Mouse (Mus musculus) urinary bladder, postnatal 14 days (tissue): ENCODE measurements at regions not wholly inside any gene's neighbourhood (a gene's known extent, or its start where the extent isn't known, plus 50 kb on each side); places are given as distances from the start of the nearest gene placed in this dataset.

Source experiments
- DNase-seq: peaks from one replicate; pipeline ENCODE4 v3.0.0; 2021; ENCODE audit warnings: low spot score

DNA sequence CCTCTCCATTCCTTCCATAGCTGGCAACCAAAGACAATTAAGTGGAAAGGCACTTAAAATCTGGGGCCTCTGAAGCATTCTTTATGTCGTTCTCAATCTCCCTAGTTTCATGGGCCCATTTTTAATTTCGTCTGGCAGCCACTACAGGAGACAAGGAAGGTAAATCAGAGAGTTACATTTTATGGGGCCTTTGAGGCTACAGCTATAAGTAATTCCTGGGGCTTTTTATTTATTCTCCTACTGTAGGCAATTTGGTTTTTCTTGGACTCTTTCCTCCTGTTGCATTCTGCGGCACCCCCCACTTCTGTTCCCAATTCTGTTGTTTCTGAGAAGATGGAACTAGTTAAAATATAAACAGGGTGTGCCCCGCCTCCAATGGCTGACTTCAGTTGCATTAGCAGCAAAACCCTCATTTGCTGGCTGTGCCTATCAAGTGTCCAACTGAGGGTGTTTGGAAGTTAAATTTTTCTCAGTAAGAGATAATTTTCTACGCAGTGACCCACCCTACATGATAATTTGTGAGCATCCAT is 622.7 kb downstream of the Pdcd6ip start:
- DNase-seq = no peak

- no peak for DNase-seq
Observed at GRCm38 (mm10) chr9:113074866-113075265, 633.2 kb downstream of the Pdcd6ip start.

DNA sequence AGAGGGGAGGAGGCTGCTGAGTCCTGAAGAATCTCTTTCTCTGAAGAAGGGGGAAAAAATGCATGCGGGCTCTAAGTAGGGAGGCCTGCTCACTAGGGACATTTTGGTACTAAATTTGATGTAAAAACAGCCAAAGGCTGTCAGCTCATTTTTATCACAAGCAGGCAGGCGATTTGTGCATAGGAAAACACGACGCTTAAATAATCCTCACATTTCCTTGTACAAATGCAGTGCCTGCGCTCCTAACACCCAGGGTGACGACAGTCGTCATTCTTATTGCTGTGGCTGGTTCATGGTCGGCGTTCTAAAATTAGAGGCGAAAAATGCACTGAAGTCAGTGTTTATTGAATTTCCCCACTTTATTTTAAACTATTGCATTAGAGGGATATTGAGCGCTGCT is 650.6 kb downstream of the Pdcd6ip start:
- DNase-seq = no peak

DNA sequence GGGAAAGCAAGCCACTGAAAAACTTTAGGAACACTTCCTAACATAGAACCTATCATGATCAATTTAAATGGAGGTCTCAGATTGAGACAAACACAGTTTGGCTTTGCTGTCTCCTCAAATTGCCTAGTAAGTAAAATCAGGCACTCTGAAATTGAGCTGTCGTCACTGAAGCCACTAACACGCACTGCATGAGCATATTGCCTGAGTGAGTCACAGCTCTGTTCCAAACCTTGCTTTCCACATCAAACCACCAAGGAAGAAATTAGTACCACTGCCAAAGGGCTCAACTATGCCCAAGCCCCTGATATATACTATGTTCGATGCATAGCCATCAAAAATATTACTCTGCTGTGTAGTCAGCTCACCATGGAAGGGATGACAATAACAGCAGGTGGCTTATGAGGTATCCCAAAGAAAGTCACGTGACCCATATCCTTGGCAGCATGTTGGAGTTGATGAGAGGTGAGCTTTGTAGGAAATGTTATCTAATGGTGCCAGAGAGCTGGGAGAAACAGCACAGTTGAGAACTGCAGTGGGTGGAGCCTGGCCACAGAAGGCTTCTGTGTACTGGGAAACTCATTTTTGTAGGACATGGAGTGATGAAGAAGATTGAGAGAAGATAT is 663.4 kb downstream of the Pdcd6ip start:
- no peak for DNase-seq

- DNase-seq = no peak
Observed at GRCm38 (mm10) chr9:113040885-113041284, 667.2 kb downstream of the Pdcd6ip start.

- DNase-seq = no peak
Observed at GRCm38 (mm10) chr9:113033996-113034395, 674.1 kb downstream of the Pdcd6ip start.

- no peak for DNase-seq
Observed at GRCm38 (mm10) chr9:113029091-113029490, 679.0 kb downstream of the Pdcd6ip start.

DNA sequence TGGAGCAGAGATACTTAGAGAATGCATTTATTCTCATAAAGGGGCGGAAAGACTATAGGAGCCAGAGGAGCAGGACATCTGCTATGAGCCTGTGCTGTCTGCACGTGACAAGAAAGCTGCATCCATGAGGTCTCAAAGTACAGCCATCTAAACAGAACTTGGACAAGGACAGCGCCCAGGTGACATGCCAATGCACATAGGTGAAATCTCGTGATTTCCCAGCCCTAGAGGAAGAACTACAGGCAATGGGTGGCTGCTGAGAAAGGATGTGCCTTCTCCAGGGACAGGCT is 681.2 kb downstream of the Pdcd6ip start:
- DNase-seq = no peak

GRCm38 (mm10) chr9:113026096-113026903 is 681.8 kb downstream of the Pdcd6ip start:
- DNase-seq = no peak

DNA sequence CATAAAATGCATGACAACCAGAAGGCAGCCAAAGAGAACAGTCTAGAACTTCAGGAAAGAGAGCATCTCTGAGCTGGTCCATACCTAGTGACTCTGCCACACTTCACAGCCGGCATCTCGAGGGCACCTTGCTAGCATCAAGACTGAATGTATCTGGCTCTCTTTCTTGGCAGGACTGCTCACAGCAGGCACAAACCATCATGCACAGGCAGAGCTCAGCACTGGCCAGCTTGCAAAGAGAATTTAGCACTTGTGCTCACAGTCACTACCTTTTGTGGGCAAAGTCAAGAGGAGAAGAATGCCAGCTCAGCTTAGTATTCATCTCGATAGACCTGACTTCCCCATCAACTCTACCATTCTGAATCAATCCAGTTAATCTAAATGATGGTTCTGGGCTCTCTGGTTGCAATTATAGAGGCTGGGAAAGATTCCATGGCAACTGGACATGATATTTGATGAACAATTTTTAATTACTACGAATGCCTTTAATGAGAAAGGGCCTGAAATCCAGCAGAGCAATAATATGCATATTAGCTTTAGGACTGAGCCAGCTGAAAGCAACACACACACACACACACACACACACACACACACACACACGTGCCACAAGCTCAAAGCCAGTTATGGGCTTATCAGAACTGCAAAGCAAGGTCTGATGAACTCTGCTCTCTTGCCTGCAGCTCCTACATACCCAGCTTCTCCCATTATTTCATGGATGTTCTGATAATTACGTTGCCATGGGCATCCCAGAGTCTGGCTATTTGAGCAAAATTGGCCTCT is 686.0 kb downstream of the Pdcd6ip start:
- no peak for DNase-seq

GRCm38 (mm10) chr9:113019576-113019975 is 688.5 kb downstream of the Pdcd6ip start:
- DNase-seq = no peak

DNA sequence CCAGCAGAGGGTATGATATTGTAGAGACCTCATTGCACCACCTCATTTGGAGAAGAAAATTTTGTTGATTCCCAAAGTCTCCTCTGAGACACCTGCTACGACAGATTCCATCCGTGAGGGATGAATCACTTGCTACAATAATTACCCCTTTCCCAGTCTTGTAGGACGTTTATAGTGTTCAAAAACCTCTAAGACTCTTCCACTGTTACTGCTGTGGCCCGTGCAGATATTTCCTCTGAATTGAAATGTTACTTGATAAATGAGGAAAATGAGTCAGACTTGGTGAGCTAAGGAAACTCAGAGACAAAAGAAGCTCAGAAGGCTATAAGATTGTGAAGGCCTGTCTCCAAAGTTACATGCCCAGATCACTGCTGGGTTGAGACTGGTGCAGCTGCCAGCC is 700.0 kb downstream of the Pdcd6ip start:
- DNase-seq = no peak

DNA sequence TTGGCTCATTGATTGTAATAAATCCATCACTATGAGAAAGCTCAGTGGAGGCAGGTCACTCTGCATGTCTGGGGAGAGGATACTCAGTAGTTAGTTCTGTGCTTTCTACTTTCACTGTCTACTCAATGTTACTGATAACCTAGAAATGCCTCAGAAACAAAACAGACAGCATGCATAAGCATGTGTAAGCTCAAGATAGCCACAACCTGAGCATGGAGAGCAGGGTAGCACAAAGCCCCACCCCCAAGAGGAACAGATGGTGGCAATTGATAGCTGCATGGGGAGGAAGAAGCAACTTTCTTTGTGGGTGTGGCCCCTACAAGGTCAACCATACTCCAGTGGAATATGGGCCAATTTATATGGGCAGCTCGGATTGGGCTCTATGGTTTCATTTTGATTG is 711.9 kb downstream of the Pdcd6ip start:
- no peak for DNase-seq

DNA sequence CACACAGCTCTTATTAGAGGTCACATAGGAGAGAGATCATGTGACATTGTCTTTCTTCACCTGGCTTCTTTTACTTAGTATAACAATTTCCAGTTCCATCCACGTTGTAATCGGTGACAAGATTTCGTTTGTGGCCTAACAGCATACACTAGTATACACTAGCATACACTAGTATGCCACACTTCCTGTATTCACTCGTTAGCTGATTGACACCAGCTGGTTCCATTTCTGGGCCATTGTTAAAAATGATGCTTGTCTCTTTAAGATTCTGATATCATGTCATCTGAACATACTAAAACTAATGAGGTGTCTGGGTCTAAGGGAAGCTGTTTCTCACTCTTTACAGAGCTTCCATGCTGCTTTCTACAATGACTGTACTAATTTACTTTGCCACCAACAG is 713.3 kb downstream of the Pdcd6ip start:
- no peak for DNase-seq

DNA sequence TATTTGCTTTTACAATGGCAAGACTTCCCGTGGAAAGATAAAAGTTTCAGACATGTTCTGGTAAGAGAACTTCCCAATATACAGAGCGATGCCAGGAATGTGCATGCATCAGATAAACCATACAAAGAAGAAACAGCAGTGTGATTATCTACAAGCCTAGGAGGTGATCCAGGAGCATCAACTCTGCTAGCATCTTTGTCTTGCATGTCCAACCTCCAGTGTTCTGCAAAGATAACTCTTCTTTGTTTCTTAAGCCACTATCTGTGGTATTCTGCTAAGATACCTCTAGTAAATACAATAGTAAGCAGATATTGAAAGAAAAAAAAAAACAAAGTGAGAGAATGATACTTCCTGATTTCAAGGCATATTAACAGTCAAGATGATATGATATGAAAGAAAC is 714.4 kb downstream of the Pdcd6ip start:
- DNase-seq = no peak

GRCm38 (mm10) chr9:112992937-112993336 is 715.1 kb downstream of the Pdcd6ip start:
- no peak for DNase-seq

- no peak for DNase-seq
Observed at GRCm38 (mm10) chr9:112983353-112983752, 724.7 kb downstream of the Pdcd6ip start.

- DNase-seq = no peak
Observed at GRCm38 (mm10) chr9:112951567-112951966, 715.8 kb upstream of the Arpp21 start.

- DNase-seq = no peak
Observed at GRCm38 (mm10) chr9:112950056-112950455, 714.3 kb upstream of the Arpp21 start.

DNA sequence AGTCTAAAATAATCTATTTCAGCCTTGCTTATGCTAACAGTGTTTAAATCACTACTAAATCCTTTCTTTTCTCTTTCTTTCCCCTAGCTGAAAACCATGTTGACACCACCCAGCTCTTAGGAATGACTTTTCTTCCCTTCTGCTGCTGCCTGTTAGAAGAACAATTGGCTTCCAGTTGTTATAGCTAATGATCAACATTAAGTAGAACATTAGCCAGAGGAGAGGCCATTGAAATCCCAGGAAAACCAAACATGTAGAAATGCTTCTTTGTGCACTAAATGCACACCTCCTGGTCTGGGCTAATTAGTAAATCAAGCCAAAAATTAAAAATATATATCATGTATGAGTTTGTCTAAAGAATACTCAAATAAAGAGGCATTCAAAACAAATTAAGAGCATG is 703.0 kb upstream of the Arpp21 start:
- DNase-seq = no peak

GRCm38 (mm10) chr9:112909311-112910101 is 673.8 kb upstream of the Arpp21 start:
- no peak for DNase-seq

GRCm38 (mm10) chr9:112905955-112906354 is 670.2 kb upstream of the Arpp21 start:
- DNase-seq = no peak
